Mouse (Mus musculus): ENCODE results near the gene Urad. TPM values are rescaled to one million over a fixed set of nuclear protein-coding genes. Genes with fewer than 3 reads are reported as not detected.

Gene Urad
- polyA plus RNA-seq, 1 experiment from 2014 or later, result 1.6 TPM

DNA sequence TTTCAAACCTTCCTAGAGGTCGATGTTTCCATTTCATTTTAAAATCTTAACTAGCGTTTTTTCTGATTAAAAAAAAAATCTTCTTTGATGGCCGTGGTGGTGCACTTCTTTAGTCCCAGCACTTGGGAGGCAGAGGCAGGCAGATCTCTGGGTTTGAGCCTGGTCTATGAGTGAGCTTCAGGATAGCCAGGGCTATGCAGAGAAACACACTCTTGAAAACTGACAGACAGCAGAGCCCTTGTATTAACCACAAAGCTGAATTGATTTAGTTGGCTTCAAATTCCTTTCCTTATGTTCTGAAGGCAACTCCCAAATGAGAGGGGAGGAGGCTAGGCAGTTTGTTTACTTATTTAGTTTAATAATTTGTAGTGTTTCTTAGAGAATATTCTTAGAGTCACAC lies 46.5 kb downstream of the Urad start:
- H3K4me3 ChIP-seq (ENCODE audit: low read depth, low read length), result no peak overlapping the region
- H3K4me2 ChIP-seq (ENCODE audit: low read depth, low read length), result no peak overlapping the region
- no peaks in the 10 kb centered on the region for H3K4me1 ChIP-seq (ENCODE audit: control insufficient read depth, low read depth, low read length)
- no peak overlapping the region for H3K27ac ChIP-seq (ENCODE audit: low read length)
- no peak for ATAC-seq (ENCODE audit: low read depth)
- 12% methylated on average over 3 of the region's 3 CpGs for WGBS (ENCODE audit: insufficient replicate concordance)
- H3K36me3 ChIP-seq (ENCODE audit: control insufficient read depth, insufficient read depth), result no peaks in the 10 kb centered on the region
- H3K9ac ChIP-seq (ENCODE audit: low read depth, low read length), result no peak overlapping the region
- peaks cover 76% of the 10 kb centered on the region for H3K27me3 ChIP-seq (ENCODE audit: control insufficient read depth, insufficient read depth, low read depth, low read length)
- H3K9me3 ChIP-seq (replicated peaks; ENCODE audit: control insufficient read depth, low read length), result no peaks in the 10 kb centered on the region

GRCm38 (mm10) chr5:147274174-147275141 lies 47.8 kb downstream of the Urad start:
- H3K4me2 ChIP-seq (ENCODE audit: low read depth, low read length), result no peak overlapping the region
- 2% methylated on average over 48 of the region's 48 CpGs for WGBS (ENCODE audit: insufficient replicate concordance)
- H3K9me3 ChIP-seq (replicated peaks; ENCODE audit: control insufficient read depth, low read length), result no peaks in the 10 kb centered on the region
- no peak for ATAC-seq (ENCODE audit: low read depth)
- no peak overlapping the region for H3K27ac ChIP-seq (ENCODE audit: low read length)
- peaks cover 89% of the 10 kb centered on the region for H3K27me3 ChIP-seq (ENCODE audit: control insufficient read depth, insufficient read depth, low read depth, low read length)
- H3K9ac ChIP-seq (ENCODE audit: low read depth, low read length), result no peak overlapping the region
- no peak overlapping the region for H3K4me3 ChIP-seq (ENCODE audit: low read depth, low read length)
- no peaks in the 10 kb centered on the region for H3K36me3 ChIP-seq (ENCODE audit: control insufficient read depth, insufficient read depth)
- no peaks in the 10 kb centered on the region for H3K4me1 ChIP-seq (ENCODE audit: control insufficient read depth, low read depth, low read length)

DNA sequence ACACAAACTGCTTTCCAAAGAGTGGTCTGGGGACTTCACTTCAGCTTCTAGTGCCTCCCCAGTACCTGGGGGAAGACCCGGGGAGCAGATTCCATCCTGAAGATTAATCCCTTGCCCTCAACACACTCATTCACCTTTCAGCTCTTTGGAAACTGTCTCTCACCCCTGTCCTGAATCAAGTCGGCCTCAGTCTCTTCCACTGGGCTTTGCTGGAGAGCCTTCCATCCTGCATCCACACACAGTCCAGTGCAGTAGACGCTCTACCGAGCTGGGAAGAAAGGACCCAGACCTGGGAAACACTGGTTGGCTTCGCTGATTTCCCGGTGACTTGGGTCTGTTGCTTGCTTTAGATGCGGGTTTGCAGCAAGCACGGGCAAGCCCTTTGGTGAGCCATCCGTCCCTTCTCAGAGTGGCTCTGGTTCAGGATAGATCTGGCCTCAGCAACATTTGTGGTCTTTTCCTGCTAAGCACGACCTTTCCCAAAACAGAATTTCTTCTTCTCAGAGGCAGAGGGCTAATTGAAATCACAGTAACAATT lies 49.4 kb downstream of the Urad start:
- WGBS (ENCODE audit: insufficient replicate concordance), result 3% methylated on average over 10 of the region's 10 CpGs
- H3K4me3 ChIP-seq (ENCODE audit: low read depth, low read length), result no peak overlapping the region
- no peaks in the 10 kb centered on the region for H3K4me1 ChIP-seq (ENCODE audit: control insufficient read depth, low read depth, low read length)
- peaks cover 97% of the 10 kb centered on the region for H3K27me3 ChIP-seq (ENCODE audit: control insufficient read depth, insufficient read depth, low read depth, low read length)
- H3K36me3 ChIP-seq (ENCODE audit: control insufficient read depth, insufficient read depth), result no peaks in the 10 kb centered on the region
- H3K27ac ChIP-seq (ENCODE audit: low read length), result no peak overlapping the region
- H3K9ac ChIP-seq (ENCODE audit: low read depth, low read length), result no peak overlapping the region
- H3K9me3 ChIP-seq (replicated peaks; ENCODE audit: control insufficient read depth, low read length), result no peaks in the 10 kb centered on the region
- H3K4me2 ChIP-seq (ENCODE audit: low read depth, low read length), result no peak overlapping the region
- ATAC-seq (ENCODE audit: low read depth), result no peak

DNA sequence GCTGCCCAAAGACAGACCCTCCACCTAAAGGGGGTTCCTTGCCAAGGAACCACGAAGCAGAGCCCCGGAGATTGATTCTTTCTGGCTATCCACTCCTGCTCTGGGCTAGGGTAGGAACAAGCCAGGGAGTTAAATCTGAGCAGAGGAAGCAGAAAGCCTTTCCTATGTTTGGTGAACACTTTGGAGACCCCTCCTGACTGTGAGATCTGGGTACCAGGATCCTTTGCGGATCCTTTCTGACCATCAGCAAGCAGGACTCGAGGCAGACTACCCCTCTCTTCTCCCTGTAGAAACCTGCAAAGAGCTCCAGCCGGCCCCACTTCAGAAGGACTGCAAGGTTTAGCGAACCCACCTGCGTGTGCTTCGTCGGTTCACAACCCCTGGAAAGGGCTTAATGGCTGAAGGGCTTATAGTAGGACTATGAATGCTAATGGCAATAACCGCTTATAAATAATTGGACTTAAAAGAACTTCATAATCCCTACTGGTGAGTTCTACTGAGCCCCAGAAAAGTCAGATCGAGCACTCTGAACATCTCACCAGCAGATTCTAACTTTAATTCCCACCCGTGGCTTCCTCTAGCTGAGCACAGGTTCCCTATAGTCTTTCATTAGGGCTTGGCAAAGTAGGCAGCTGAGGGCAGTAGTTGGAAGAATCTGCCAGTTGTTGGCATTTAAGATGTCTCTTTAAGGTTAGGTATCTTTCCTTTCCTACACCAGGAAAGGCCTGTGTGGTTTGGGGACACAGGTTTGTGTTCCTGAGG lies 50.0 kb downstream of the Urad start:
- H3K4me2 ChIP-seq (ENCODE audit: low read depth, low read length), result no peak overlapping the region
- H3K9me3 ChIP-seq (replicated peaks; ENCODE audit: control insufficient read depth, low read length), result no peaks in the 10 kb centered on the region
- no peak overlapping the region for H3K4me3 ChIP-seq (ENCODE audit: low read depth, low read length)
- ATAC-seq (ENCODE audit: low read depth), result no peak
- H3K36me3 ChIP-seq (ENCODE audit: control insufficient read depth, insufficient read depth), result no peaks in the 10 kb centered on the region
- no peak overlapping the region for H3K27ac ChIP-seq (ENCODE audit: low read length)
- peaks cover 97% of the 10 kb centered on the region for H3K27me3 ChIP-seq (ENCODE audit: control insufficient read depth, insufficient read depth, low read depth, low read length)
- 8% methylated on average over 12 of the region's 12 CpGs for WGBS (ENCODE audit: insufficient replicate concordance)
- no peak overlapping the region for H3K9ac ChIP-seq (ENCODE audit: low read depth, low read length)
- no peaks in the 10 kb centered on the region for H3K4me1 ChIP-seq (ENCODE audit: control insufficient read depth, low read depth, low read length)

- H3K27me3 ChIP-seq (ENCODE audit: control insufficient read depth, insufficient read depth, low read depth, low read length), result peaks cover 91% of the 10 kb centered on the region
- H3K4me1 ChIP-seq (ENCODE audit: control insufficient read depth, low read depth, low read length), result no peaks in the 10 kb centered on the region
- ATAC-seq (ENCODE audit: low read depth), result no peak
- H3K27ac ChIP-seq (ENCODE audit: low read length), result no peak overlapping the region
- no peaks in the 10 kb centered on the region for H3K36me3 ChIP-seq (ENCODE audit: control insufficient read depth, insufficient read depth)
- no peak overlapping the region for H3K4me2 ChIP-seq (ENCODE audit: low read depth, low read length)
- H3K4me3 ChIP-seq (ENCODE audit: low read depth, low read length), result no peak overlapping the region
- no peaks in the 10 kb centered on the region for H3K9me3 ChIP-seq (replicated peaks; ENCODE audit: control insufficient read depth, low read length)
- no peak overlapping the region for H3K9ac ChIP-seq (ENCODE audit: low read depth, low read length)
- WGBS (ENCODE audit: insufficient replicate concordance), result 4% methylated on average over 29 of the region's 29 CpGs
Measured at GRCm38 (mm10) chr5:147270673-147271655, 51.3 kb downstream of the Urad start.

GRCm38 (mm10) chr5:147269926-147270672 lies 52.1 kb downstream of the Urad start, which contains the start of gene Pdx1:
Pdx1 (plus strand) TSS chr5:147269959.
- WGBS (ENCODE audit: insufficient replicate concordance), result 2% methylated on average over 44 of the region's 44 CpGs
- no peaks in the 10 kb centered on the region for H3K9me3 ChIP-seq (replicated peaks; ENCODE audit: control insufficient read depth, low read length)
- H3K4me2 ChIP-seq (ENCODE audit: low read depth, low read length), result peak within 1 kb of the TSS; percentile 3; the same call in 1 of the 2 replicates
- no peak within 1 kb of the TSS for H3K27ac ChIP-seq (ENCODE audit: low read length)
- H3K9ac ChIP-seq (ENCODE audit: low read depth, low read length), result no peak within 1 kb of the TSS
- no peak; the same call in 1 of the 2 replicates for ATAC-seq (ENCODE audit: low read depth)
- peaks cover 83% of the 10 kb centered on the region for H3K27me3 ChIP-seq (ENCODE audit: control insufficient read depth, insufficient read depth, low read depth, low read length)
- H3K4me3 ChIP-seq (ENCODE audit: low read depth, low read length), result no peak within 1 kb of the TSS
- no peaks in the 10 kb centered on the region for H3K4me1 ChIP-seq (ENCODE audit: control insufficient read depth, low read depth, low read length)
- H3K36me3 ChIP-seq (ENCODE audit: control insufficient read depth, insufficient read depth), result no peaks in the 10 kb centered on the region

DNA sequence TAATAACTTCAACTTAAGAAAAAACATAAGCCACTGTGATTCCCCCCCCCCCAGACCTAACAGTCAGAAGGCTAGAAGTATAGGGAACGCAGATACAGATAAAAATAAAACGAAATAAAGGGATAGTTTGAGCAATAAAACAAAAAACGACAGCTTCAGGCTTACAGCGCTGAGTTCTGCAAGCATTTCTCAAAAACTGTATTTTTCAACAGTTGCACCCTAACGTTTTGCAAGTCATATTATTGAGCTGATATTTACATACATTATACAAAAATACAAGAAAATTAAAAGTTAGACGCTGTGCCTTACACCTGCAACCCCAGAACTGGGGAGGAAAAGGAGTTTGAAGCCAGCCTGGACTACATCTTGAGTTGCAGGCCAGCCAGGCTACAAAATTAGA lies 52.9 kb downstream of the Urad start:
- no peak overlapping the region for H3K4me2 ChIP-seq (ENCODE audit: low read depth, low read length)
- H3K4me1 ChIP-seq (ENCODE audit: control insufficient read depth, low read depth, low read length), result no peaks in the 10 kb centered on the region
- no peaks in the 10 kb centered on the region for H3K36me3 ChIP-seq (ENCODE audit: control insufficient read depth, insufficient read depth)
- no peak overlapping the region for H3K27ac ChIP-seq (ENCODE audit: low read length)
- H3K9ac ChIP-seq (ENCODE audit: low read depth, low read length), result no peak overlapping the region
- no peak overlapping the region for H3K4me3 ChIP-seq (ENCODE audit: low read depth, low read length)
- 5% methylated on average over 6 of the region's 6 CpGs for WGBS (ENCODE audit: insufficient replicate concordance)
- ATAC-seq (ENCODE audit: low read depth), result no peak
- H3K9me3 ChIP-seq (replicated peaks; ENCODE audit: control insufficient read depth, low read length), result no peaks in the 10 kb centered on the region
- H3K27me3 ChIP-seq (ENCODE audit: control insufficient read depth, insufficient read depth, low read depth, low read length), result peaks cover 76% of the 10 kb centered on the region

DNA sequence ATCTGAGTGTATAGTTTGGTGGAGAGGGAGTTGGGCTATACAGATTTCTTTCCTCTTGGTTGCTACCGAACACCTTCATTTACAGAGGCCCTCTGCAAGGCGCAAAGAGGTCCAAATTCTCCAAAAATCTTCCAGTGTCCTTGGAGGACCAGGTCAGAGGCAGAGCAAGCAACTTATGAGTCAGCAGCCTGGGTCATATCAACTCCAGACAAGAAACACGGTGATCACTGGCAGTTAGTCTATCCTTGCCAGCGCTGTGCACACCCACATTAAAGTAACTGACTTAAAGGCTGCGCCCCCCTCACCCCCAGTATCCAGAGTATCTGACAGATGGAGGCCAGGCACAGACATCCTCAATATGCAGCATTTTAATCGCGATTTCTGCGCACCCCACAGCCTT lies 53.5 kb downstream of the Urad start:
- peaks cover 70% of the 10 kb centered on the region for H3K27me3 ChIP-seq (ENCODE audit: control insufficient read depth, insufficient read depth, low read depth, low read length)
- no peak overlapping the region for H3K4me2 ChIP-seq (ENCODE audit: low read depth, low read length)

More for the DNA sequence above, 53.5 kb downstream of the Urad start:
- ATAC-seq (ENCODE audit: low read depth), result no peak
- Histone ChIP-seq H3K36me3 (ENCODE audit: control insufficient read depth, insufficient read depth) (no peaks in the 10 kb centered on the region), H3K9me3 (replicated peaks; ENCODE audit: control insufficient read depth, low read length) (no peaks in the 10 kb centered on the region), H3K4me1 (ENCODE audit: control insufficient read depth, low read depth, low read length) (no peaks in the 10 kb centered on the region), H3K27ac (ENCODE audit: low read length) (no peak overlapping the region), H3K4me3 (ENCODE audit: low read depth, low read length) (no peak overlapping the region), H3K9ac (ENCODE audit: low read depth, low read length) (no peak overlapping the region)
- 5% methylated on average over 8 of the region's 8 CpGs for WGBS (ENCODE audit: insufficient replicate concordance)

All from liver, embryonic 16.5 days (tissue).